Mouse (Mus musculus) ZHBTc4 (cell line): ENCODE data around the gene Lonrf2.

ENCODE experiments used
- DNase-seq: peaks from one replicate; pipeline ENCODE4 v3.0.0-alpha.2; 2011; ENCODE audit warnings: low read depth, low spot score

Gene Lonrf2

DNA sequence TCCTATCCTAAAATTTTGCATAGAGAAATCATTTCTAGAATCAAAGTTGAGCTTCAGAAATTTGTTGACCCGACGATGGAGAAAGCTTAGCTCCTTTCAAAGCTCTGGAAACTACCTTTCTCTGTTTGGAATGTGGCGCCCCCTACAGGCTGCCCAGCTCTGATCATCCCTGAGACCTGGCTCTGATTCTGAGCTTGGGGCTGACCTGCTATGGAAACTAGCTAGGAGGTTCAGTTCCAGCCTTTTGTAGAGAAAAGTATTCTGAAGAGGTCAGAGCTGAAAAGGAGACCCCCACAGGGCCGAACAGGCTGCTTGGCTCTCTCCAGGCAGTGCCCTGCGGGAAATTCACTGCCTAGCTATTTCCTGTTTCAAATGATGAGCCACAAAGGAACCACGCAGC is 66.6 kb downstream of the Lonrf2 start:
- peak; percentile 65 for DNase-seq

DNA sequence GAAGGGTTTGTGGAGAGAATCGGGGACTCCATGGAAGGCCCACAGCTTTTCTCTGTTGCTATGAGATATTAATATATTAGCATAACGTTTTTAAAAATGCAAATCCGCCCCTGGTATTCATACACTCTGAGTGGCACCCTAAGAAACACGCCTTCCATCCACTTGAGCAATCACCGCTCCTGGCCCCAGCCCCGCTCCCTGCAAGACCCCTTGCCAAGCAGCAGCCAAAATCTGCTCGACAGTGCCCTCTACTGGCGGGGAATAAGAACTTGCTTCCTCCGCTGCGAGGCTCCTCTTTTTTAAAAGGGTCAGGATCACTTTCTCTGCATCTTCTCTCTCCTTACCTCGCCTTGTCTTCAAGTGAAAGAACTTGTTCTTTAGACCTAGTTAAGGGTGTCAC is 68.7 kb downstream of the Lonrf2 start:
- DNase-seq: peak; percentile 78

DNA sequence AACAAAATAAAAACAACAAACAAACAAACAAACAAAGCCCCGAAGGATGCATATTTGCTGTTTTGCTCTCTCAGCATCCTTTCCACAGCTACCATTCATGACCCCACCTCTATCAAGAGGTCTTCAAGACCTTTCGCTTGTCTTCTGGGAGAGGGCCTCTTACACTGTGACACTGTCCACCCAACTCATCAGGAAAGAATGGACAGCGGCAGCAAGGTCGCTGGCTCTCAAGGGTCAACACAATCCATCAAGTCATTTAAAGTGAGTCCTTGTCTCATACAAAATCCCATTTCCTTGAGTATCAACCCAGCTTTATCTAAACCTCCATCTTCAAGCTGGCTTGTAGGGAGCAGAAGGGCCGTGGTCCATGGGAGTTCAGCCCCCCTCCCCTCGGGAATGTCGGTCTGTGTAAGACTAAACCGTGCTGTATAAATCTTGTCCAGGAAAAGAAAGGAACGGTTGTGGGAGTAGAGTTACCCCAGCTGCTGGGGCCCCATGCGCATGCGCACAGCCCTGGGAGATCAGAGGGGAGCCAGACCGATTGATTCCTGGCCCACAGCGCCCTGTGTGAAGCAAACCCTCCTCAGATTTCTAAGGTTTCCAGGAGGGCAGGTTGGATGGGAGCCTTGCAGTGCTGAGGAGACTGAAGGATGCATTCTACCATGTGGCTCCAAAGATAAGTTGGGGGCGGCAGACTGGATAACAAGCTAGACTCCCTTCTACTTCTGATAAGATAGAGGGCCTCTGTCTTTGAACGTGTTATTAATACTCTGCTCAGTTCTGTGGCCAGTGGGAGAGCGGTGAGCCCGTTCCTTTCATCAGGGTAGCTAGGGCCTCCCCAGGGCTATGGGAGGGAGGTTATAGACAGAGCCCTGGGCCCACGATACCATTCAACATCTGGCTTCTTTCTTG is 69.6 kb downstream of the Lonrf2 start:
- peak; percentile 11 for DNase-seq

DNA sequence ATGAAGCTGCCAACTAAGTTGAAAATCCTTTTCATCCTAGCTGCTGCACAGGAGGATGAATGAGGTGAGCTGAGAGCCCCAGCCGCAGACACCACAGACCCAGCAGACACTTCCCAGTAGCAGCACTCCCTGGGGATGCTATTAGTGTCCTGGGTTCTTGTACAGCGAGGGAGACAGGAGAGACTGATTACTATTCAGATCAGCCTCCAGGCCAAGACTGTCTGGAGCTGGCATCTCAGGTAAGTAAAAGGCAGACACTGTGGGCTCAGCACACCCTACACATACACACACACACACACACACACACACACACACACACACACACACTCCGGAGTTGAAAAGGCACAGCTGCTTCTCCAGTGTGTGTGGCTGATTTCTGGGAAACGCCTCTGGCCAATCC is 70.3 kb downstream of the Lonrf2 start:
- DNase-seq: no peak

DNA sequence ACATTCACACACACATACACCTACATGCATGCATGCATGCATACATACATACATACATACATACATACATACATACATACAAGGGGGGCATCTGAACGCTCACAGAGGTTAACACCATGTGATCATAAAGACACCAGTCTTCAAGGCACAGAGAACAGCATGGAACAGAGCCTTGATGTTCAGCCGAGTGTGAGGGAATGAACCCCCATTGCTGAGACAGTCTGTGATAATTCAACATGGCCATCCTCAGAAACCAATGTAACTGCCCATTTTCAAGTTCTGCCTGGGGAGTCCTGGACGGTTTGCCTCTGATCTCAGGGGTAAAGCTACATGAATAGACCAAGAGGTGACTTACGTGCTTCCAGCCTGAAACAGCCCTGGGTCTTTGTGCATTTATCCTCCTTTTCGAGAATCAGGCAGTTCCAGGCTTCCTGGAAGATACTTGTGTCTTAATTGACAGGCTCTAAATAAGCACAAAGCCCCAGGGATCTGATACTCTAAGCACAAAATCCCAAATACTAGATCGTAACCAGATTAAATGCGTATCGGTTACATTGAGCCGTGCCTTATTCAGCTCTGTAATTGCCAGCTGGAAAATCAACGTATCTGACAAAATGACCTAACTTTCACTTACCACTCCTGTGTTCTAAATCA is 72.4 kb downstream of the Lonrf2 start:
- no peak for DNase-seq

DNA sequence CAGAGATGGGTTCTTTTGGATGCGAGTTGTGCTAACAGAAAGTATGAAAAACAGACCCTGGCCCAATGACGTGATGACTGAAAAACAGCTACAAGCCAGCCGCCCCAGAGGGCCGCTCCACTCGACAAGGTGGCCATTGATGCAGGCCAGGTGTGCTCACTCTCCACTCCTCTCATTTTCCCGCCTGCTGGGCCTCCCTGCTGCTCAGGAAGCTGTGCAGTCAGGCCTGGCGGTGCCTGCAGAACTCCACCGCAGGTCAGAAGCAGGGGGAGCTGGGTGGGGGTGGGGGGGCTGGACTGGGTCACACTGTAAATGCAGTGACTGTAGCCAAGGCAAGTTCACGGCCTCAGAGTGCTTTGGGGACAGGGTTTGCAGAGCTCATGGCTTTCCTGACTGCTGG is 76.1 kb downstream of the Lonrf2 start:
- no peak for DNase-seq

DNA sequence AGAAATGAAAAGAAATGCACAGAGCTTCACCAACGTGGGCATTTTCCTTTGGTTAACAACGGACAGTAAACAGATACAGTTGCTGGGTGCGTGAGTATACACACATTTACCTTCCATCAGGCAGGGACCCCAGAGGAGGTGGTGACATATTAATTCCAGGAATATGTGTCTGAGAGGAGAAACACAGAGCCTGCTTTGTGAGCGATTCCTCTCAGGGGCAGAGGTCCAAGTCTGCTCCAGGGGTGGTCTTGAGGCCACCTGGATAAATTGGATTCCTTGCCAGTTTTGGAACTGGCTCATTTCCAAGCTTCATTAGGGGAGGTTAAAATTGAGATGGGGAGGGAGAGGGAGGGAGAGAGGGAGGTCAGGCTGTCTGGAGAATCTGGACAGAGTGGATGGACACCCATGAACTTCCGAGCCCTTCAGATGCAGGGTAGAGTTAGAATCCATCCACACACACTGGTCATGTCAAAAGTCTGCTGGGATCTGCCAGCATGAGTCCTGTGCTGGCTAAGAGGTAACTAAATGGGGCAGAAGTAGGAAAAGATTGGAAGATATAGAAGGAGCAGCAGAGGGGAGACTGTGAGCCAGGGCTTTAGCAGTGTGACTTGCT is 78.6 kb downstream of the Lonrf2 start:
- DNase-seq: no peak

DNA sequence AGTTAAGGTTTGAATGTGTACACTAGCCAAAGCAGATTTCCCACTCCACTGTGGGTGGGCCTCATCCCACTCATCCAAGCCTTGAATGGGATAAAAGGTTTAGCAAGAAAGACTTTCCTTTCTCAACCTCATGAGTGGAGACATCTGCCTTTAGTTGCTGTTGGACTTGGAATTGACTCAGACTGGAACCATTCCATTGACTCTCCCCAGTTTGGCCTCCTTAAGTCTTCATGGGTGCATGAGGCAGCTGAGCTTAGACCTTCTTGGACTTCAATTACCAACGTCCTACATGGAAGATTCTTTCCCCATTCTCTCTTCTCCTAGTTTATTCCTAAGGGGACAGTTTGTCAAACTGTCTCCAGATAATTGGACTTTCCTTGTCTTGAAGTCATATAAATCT is 92.6 kb downstream of the Lonrf2 start:
- no peak for DNase-seq
